Mouse (Mus musculus): ENCODE data around the gene Prr13. TPM values are rescaled to one million over a fixed set of nuclear protein-coding genes. Genes with fewer than 3 reads are reported as not detected.

Prr13 gene
- 85.8 and 104 TPM in 2 replicates for polyA plus RNA-seq (2014; fragmentation: Nextera tagmentation; extraction: Ambion mirVana)

- Histone ChIP-seq H3K9me3 (ENCODE audit: control insufficient read depth, low read length) (no peaks in the 10 kb centered on the region), H3K27me3 (ENCODE audit: control insufficient read depth, insufficient read depth, low read length) (no peaks in the 10 kb centered on the region), H3K4me1 (ENCODE audit: control insufficient read depth, insufficient read depth, low read length) (0 out of 2 replicates have a peak, but pooled peaks cover 8% of the 10 kb centered on the region), H3K36me3 (ENCODE audit: control insufficient read depth, insufficient read depth, low read length) (peaks cover 3% of the 10 kb centered on the region; the same call in 1 of the 2 replicates), H3K9ac (replicated peaks; ENCODE audit: low read depth, low read length) (peak within 1 kb of the TSS; percentile 42; the same call in 1 of the 2 replicates), H3K27ac (ENCODE audit: low read depth, low read length) (no peak within 1 kb of the TSS), H3K4me3 (ENCODE audit: low read depth, low read length) (peak within 1 kb of the TSS; percentile 41), H3K4me2 (ENCODE audit: low read depth, low read length) (peak within 1 kb of the TSS; percentile 66)
- under 1% methylated on average over 19 of the region's 19 CpGs for WGBS
- ATAC-seq (ENCODE audit: low read depth), result peak; percentile 85
These were observed at the start of gene Prr13 for GRCm38 (mm10) chr15:102458904-102459317. TSS of gene Prr13 (plus strand) at chr15:102459028.

- no peak for ATAC-seq (ENCODE audit: low read depth)
These were observed 49.5 kb upstream of the Prr13 start for GRCm38 (mm10) chr15:102409286-102409685.

GRCm38 (mm10) chr15:102411077-102411476 lies 47.8 kb upstream of the Prr13 start:
- 92% methylated on average over 1 of the region's 1 CpGs for WGBS
- Histone ChIP-seq H3K9ac (replicated peaks; ENCODE audit: low read depth, low read length) (no peak overlapping the region), H3K36me3 (ENCODE audit: control insufficient read depth, insufficient read depth, low read length) (peaks cover 29% of the 10 kb centered on the region), H3K27ac (ENCODE audit: low read depth, low read length) (no peak overlapping the region), H3K4me3 (ENCODE audit: low read depth, low read length) (no peak overlapping the region), H3K4me1 (ENCODE audit: control insufficient read depth, insufficient read depth, low read length) (peaks cover 31% of the 10 kb centered on the region), H3K9me3 (ENCODE audit: control insufficient read depth, low read length) (no peaks in the 10 kb centered on the region), H3K27me3 (ENCODE audit: control insufficient read depth, insufficient read depth, low read length) (no peaks in the 10 kb centered on the region), H3K4me2 (ENCODE audit: low read depth, low read length) (no peak overlapping the region)
- ATAC-seq (ENCODE audit: low read depth), result no peak

More at GRCm38 (mm10) chr15:102409286-102409685, 49.5 kb upstream of the Prr13 start:
- peaks cover 31% of the 10 kb centered on the region for H3K4me1 ChIP-seq (ENCODE audit: control insufficient read depth, insufficient read depth, low read length)
- no peak overlapping the region for H3K27ac ChIP-seq (ENCODE audit: low read depth, low read length)
- H3K4me2 ChIP-seq (ENCODE audit: low read depth, low read length), result no peak overlapping the region
- H3K27me3 ChIP-seq (ENCODE audit: control insufficient read depth, insufficient read depth, low read length), result no peaks in the 10 kb centered on the region
- peaks cover 29% of the 10 kb centered on the region for H3K36me3 ChIP-seq (ENCODE audit: control insufficient read depth, insufficient read depth, low read length)
- no peak overlapping the region for H3K4me3 ChIP-seq (ENCODE audit: low read depth, low read length)
- H3K9me3 ChIP-seq (ENCODE audit: control insufficient read depth, low read length), result no peaks in the 10 kb centered on the region
- no peak overlapping the region for H3K9ac ChIP-seq (replicated peaks; ENCODE audit: low read depth, low read length)
- WGBS, result 100% methylated on average over 3 of the region's 3 CpGs

- Histone ChIP-seq H3K4me3 (ENCODE audit: low read depth, low read length) (no peak overlapping the region), H3K4me1 (ENCODE audit: control insufficient read depth, insufficient read depth, low read length) (peaks cover 22% of the 10 kb centered on the region), H3K4me2 (ENCODE audit: low read depth, low read length) (no peak overlapping the region), H3K27ac (ENCODE audit: low read depth, low read length) (no peak overlapping the region), H3K27me3 (ENCODE audit: control insufficient read depth, insufficient read depth, low read length) (no peaks in the 10 kb centered on the region), H3K36me3 (ENCODE audit: control insufficient read depth, insufficient read depth, low read length) (peaks cover 21% of the 10 kb centered on the region), H3K9ac (replicated peaks; ENCODE audit: low read depth, low read length) (no peak overlapping the region), H3K9me3 (ENCODE audit: control insufficient read depth, low read length) (no peaks in the 10 kb centered on the region)
- no peak for ATAC-seq (ENCODE audit: low read depth)
These were observed 45.1 kb upstream of the Prr13 start for GRCm38 (mm10) chr15:102413687-102414086.

- Histone ChIP-seq H3K9me3 (ENCODE audit: control insufficient read depth, low read length) (no peaks in the 10 kb centered on the region), H3K9ac (replicated peaks; ENCODE audit: low read depth, low read length) (no peak overlapping the region), H3K36me3 (ENCODE audit: control insufficient read depth, insufficient read depth, low read length) (no peaks in the 10 kb centered on the region), H3K27me3 (ENCODE audit: control insufficient read depth, insufficient read depth, low read length) (no peaks in the 10 kb centered on the region), H3K4me2 (ENCODE audit: low read depth, low read length) (no peak overlapping the region), H3K4me3 (ENCODE audit: low read depth, low read length) (no peak overlapping the region), H3K4me1 (ENCODE audit: control insufficient read depth, insufficient read depth, low read length) (no peaks in the 10 kb centered on the region), H3K27ac (ENCODE audit: low read depth, low read length) (no peak overlapping the region)
- 93% methylated on average over 2 of the region's 2 CpGs for whole genome bisulfite sequencing
- no peak for ATAC-seq (ENCODE audit: low read depth)
These were observed 41.3 kb upstream of the Prr13 start for GRCm38 (mm10) chr15:102417524-102417923.

- Histone ChIP-seq H3K27me3 (ENCODE audit: control insufficient read depth, insufficient read depth, low read length) (no peaks in the 10 kb centered on the region), H3K4me1 (ENCODE audit: control insufficient read depth, insufficient read depth, low read length) (no peaks in the 10 kb centered on the region), H3K4me2 (ENCODE audit: low read depth, low read length) (no peak overlapping the region), H3K9me3 (ENCODE audit: control insufficient read depth, low read length) (no peaks in the 10 kb centered on the region), H3K9ac (replicated peaks; ENCODE audit: low read depth, low read length) (no peak overlapping the region), H3K4me3 (ENCODE audit: low read depth, low read length) (no peak overlapping the region), H3K36me3 (ENCODE audit: control insufficient read depth, insufficient read depth, low read length) (peaks cover 6% of the 10 kb centered on the region), H3K27ac (ENCODE audit: low read depth, low read length) (no peak overlapping the region)
- ATAC-seq (ENCODE audit: low read depth), result no peak
- WGBS, result 70% methylated on average over 1 of the region's 1 CpGs
These were observed 37.8 kb upstream of the Prr13 start for GRCm38 (mm10) chr15:102420986-102421385.

- H3K27me3 ChIP-seq (ENCODE audit: control insufficient read depth, insufficient read depth, low read length), result no peaks in the 10 kb centered on the region
- no peak overlapping the region for H3K4me3 ChIP-seq (ENCODE audit: low read depth, low read length)
- no peaks in the 10 kb centered on the region for H3K9me3 ChIP-seq (ENCODE audit: control insufficient read depth, low read length)
- no peaks in the 10 kb centered on the region for H3K4me1 ChIP-seq (ENCODE audit: control insufficient read depth, insufficient read depth, low read length)
- H3K9ac ChIP-seq (replicated peaks; ENCODE audit: low read depth, low read length), result no peak overlapping the region
- no peak overlapping the region for H3K27ac ChIP-seq (ENCODE audit: low read depth, low read length)
- no peak overlapping the region for H3K4me2 ChIP-seq (ENCODE audit: low read depth, low read length)
- WGBS, result 60% methylated on average over 3 of the region's 3 CpGs
- ATAC-seq (ENCODE audit: low read depth), result no peak
- peaks cover 9% of the 10 kb centered on the region for H3K36me3 ChIP-seq (ENCODE audit: control insufficient read depth, insufficient read depth, low read length)
These were observed 37.4 kb upstream of the Prr13 start for GRCm38 (mm10) chr15:102421437-102421836.

- Histone ChIP-seq H3K4me3 (ENCODE audit: low read depth, low read length) (no peak overlapping the region), H3K9ac (replicated peaks; ENCODE audit: low read depth, low read length) (no peak overlapping the region), H3K4me1 (ENCODE audit: control insufficient read depth, insufficient read depth, low read length) (no peaks in the 10 kb centered on the region), H3K27ac (ENCODE audit: low read depth, low read length) (no peak overlapping the region), H3K9me3 (ENCODE audit: control insufficient read depth, low read length) (no peaks in the 10 kb centered on the region), H3K4me2 (ENCODE audit: low read depth, low read length) (no peak overlapping the region), H3K27me3 (ENCODE audit: control insufficient read depth, insufficient read depth, low read length) (no peaks in the 10 kb centered on the region), H3K36me3 (ENCODE audit: control insufficient read depth, insufficient read depth, low read length) (peaks cover 9% of the 10 kb centered on the region)
- WGBS, result 96% methylated on average over 2 of the region's 2 CpGs
- no peak for ATAC-seq (ENCODE audit: low read depth)
These were observed 35.1 kb upstream of the Prr13 start for GRCm38 (mm10) chr15:102423602-102424240.

- Histone ChIP-seq H3K4me1 (ENCODE audit: control insufficient read depth, insufficient read depth, low read length) (no peaks in the 10 kb centered on the region), H3K27me3 (ENCODE audit: control insufficient read depth, insufficient read depth, low read length) (no peaks in the 10 kb centered on the region), H3K9me3 (ENCODE audit: control insufficient read depth, low read length) (no peaks in the 10 kb centered on the region), H3K27ac (ENCODE audit: low read depth, low read length) (no peak overlapping the region), H3K9ac (replicated peaks; ENCODE audit: low read depth, low read length) (no peak overlapping the region), H3K36me3 (ENCODE audit: control insufficient read depth, insufficient read depth, low read length) (peaks cover 12% of the 10 kb centered on the region), H3K4me2 (ENCODE audit: low read depth, low read length) (no peak overlapping the region), H3K4me3 (ENCODE audit: low read depth, low read length) (no peak overlapping the region)
- ATAC-seq (ENCODE audit: low read depth), result no peak
- 90% methylated on average over 2 of the region's 2 CpGs for WGBS
These were observed 34.2 kb upstream of the Prr13 start for GRCm38 (mm10) chr15:102424657-102425056.

Data from neural tube, embryonic 14.5 days (tissue).